Mouse (Mus musculus): ENCODE measurements around the gene Sobp. TPM values are rescaled to one million over a fixed set of nuclear protein-coding genes. Genes with fewer than 3 reads are reported as not detected.

Gene Sobp
- polyA plus RNA-seq, 1 experiment from 2014 or later, result not detected

DNA sequence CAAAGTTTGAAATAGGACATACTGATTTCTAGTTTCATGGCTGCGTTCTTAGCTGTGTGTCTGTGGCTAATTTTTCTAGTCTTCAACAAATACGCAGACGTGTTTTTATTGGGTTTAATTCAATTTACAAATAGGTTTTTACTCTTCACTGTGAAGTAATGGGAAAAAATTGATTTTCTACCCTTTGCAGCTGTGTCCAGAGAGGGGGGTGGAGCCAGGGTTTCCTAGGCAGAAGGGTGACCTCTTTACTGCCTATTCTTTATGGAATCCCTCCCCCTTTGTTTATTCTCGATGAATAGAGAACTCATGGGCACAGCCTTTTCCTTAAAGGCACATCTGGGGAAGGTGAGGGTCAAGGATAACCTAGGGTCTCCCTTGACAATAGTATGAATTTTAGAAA, 215.6 kb downstream of the Sobp start:
- H3K36me3 ChIP-seq (ENCODE audit: inconsistent target), result no peaks in the 10 kb centered on the region
- 82% methylated on average over 4 of the region's 4 CpGs for WGBS (ENCODE audit: missing documents)

DNA sequence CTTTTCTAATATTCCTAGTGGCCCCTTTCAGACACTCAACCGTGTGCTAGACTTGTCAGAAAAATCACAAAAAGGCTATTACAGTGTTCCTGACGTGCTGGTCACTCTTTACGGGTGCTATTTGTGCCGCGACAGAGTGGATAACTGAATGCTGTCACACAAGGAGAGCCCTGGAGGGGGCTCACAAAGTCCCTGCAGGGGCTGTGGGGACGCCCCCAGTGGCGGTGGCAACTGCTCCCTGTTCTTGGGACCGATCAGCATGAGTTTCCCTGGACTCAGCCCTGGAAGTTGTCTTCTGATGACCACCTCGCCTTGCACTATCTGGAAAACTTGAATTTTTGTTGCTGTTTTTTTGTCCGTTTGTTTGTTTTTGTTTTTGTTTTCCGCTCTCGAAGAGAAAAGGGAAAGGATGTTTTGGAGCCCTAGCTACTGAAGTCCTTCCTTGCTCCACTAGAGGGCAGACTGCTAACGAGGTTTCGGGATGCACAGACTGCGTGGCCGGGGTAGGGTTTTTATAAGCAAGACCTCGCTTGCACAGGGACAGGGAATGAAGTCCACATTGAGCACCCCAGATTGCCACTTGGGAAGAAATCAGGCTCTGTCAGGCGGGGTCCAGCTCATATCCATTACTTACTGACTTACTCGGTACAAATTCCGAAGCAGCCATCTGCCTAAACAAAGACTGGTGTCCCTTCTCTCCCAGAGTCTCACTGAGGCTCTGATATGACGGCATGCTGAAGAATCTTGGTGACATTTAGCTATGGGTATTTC, 216.3 kb downstream of the Sobp start:
- no peak overlapping the region for H3K27ac ChIP-seq
- H3K4me3 ChIP-seq (ENCODE audit: inconsistent target), result no peak overlapping the region
- WGBS (ENCODE audit: missing documents), result 40% methylated on average over 21 of the region's 21 CpGs
- H3K36me3 ChIP-seq (ENCODE audit: inconsistent target), result no peaks in the 10 kb centered on the region
- no peaks in the 10 kb centered on the region for H3K79me2 ChIP-seq (ENCODE audit: inconsistent target)

More for the DNA sequence above, 215.6 kb downstream of the Sobp start:
- Histone ChIP-seq H3K79me2 (ENCODE audit: inconsistent target) (no peaks in the 10 kb centered on the region), H3K4me3 (ENCODE audit: inconsistent target) (no peak overlapping the region), H3K27ac (no peak overlapping the region)

DNA sequence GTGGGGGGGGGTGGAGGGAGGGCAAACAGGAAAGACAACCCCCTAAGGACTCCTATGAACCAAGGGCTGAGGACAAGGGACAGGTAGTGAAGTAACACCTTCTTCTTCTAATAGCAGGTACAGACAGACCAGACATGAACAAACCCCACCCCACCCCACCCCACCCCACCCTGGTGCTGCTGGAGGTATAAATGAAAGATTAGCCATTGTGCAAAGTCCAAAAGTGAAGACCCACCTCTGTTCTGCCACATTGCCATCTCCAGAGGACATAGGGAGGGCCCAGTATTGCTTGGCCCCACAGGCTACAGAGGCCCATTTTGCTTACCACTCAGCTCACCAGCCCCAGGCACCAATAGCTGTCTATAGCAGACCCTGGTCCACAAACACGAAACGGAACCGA, 219.1 kb downstream of the Sobp start:
- no peak overlapping the region for H3K27ac ChIP-seq
- no peaks in the 10 kb centered on the region for H3K36me3 ChIP-seq (ENCODE audit: inconsistent target)
- H3K79me2 ChIP-seq (ENCODE audit: inconsistent target), result no peaks in the 10 kb centered on the region
- H3K4me3 ChIP-seq (ENCODE audit: inconsistent target), result no peak overlapping the region
- WGBS (ENCODE audit: missing documents), result 93% methylated on average over 3 of the region's 3 CpGs

DNA sequence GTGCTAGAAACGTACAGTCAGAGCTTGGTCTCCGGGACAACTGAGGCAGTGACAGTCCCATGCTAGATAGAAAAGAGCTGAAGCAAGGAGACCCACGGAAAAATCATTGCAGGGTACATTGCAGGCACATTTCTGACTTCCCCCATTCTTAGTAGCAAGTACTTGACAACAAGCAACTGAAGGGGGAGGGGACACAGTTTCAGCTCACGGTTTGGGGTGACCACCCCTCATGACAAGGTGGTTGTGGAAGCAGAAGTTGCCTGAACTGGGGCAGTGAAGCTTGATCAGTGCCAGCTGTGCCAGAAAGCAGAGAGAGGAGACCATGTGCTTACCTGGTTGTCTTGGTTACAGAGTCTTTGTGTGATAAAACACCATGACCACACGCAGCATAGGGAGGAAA, 220.7 kb downstream of the Sobp start:
- Histone ChIP-seq H3K4me3 (ENCODE audit: inconsistent target) (no peak overlapping the region), H3K79me2 (ENCODE audit: inconsistent target) (no peaks in the 10 kb centered on the region), H3K36me3 (ENCODE audit: inconsistent target) (no peaks in the 10 kb centered on the region), H3K27ac (no peak overlapping the region)
- WGBS (ENCODE audit: missing documents), result 75% methylated on average over 5 of the region's 5 CpGs

Other genes with a start within 250 kb of the Sobp start
- gene 9030612E09Rik, start 174 bp upstream of the Sobp start, polyA plus RNA-seq (2018), result not detected in 3 replicates
- gene Pdss2, start 47.0 kb upstream of the Sobp start, polyA plus RNA-seq (2018), result 3.6 to 5.8 TPM (median 4.4 TPM) in 3 replicates